Mouse (Mus musculus) midbrain, embryonic 15.5 days (tissue): Measurements from ENCODE around the gene Gna15. TPM values are rescaled to one million over a fixed set of nuclear protein-coding genes. Genes with fewer than 3 reads are reported as not detected.

Experiments used
- ATAC-seq: fragments of 200-750 bp; cut with Nextera tagmentation; replicated peaks from 2 replicates; pipeline ENCODE4 v1.8.0; 2017; ENCODE audit warnings: moderate TSS enrichment
- H3K27ac ChIP-seq: fragments of 300-500 bp; sonication (generic); 2 replicates; pipeline ENCODE4 v1.5.1; 2015; ENCODE audit warnings: mild to moderate bottlenecking, inconsistent platforms
- H3K27me3 ChIP-seq: fragments of 300-500 bp; sonication (generic); replicated peaks from 2 replicates; pipeline ENCODE4 v1.6.1; 2015; ENCODE audit warnings: inconsistent platforms
- H3K36me3 ChIP-seq: fragments of 300-500 bp; sonication (generic); replicated peaks from 2 replicates; pipeline ENCODE4 v1.6.1; 2015; ENCODE audit warnings: inconsistent platforms
- H3K4me1 ChIP-seq: fragments of 300-500 bp; sonication (generic); 2 replicates; pipeline ENCODE4 v1.6.1; 2015; ENCODE audit warnings: inconsistent platforms
- H3K4me2 ChIP-seq: fragments of 300-500 bp; sonication (generic); 2 replicates; pipeline ENCODE4 v1.6.1; 2015; ENCODE audit warnings: inconsistent platforms, mild to moderate bottlenecking, moderate library complexity
- H3K4me3 ChIP-seq: fragments of 300-500 bp; sonication (generic); 2 replicates; pipeline ENCODE4 v1.5.1; 2015; ENCODE audit warnings: mild to moderate bottlenecking, inconsistent platforms
- H3K9ac ChIP-seq: fragments of 300-500 bp; sonication (generic); 2 replicates; pipeline ENCODE4 v1.6.1; 2015; ENCODE audit warnings: mild to moderate bottlenecking, inconsistent platforms
- H3K9me3 ChIP-seq: fragments of 300-500 bp; sonication (generic); 2 replicates; pipeline ENCODE4 v1.6.1; 2016; ENCODE audit warnings: inconsistent platforms
- WGBS: fragments of 180-500 bp; shearing (Covaris S2); methylation state at CpG from one replicate; pipeline ENCODE4 v1.1.7; 2015; ENCODE audit warnings: mixed read lengths; 5-methylcytosine and 5-hydroxymethylcytosine counted together
- polyA plus RNA-seq: library from polyadenylated mRNA; unstranded; fragments of >200 nt; fragmentation: Nextera tagmentation; extraction: Ambion mirVana; gene quantifications from 2 replicates; pipeline ENCODE4 v1.2.1, GENCODE M21; 2015

Gene Gna15
- polyA plus RNA-seq, 1 experiment from 2014 or later, result 0.96 TPM

DNA sequence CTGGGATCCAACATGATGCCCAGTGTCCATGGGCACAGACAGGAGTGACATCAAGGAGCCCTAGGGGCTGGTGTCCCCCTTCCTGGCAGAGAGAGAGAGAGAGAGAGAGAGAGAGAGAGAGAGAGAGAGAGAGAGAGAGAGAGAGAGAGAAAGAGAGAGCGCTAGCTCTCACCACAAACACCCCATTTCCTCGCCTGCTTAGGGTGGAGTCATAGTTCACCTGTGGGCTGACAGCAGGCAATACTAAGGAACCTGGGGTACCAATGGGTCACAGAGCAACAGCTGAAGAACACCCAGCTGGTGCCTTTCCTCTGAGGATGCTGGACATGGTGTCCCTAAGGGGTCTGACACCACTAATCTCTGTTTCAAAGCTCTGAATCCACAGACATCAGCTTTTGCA lies 13.4 kb upstream of the Gna15 start:
- ATAC-seq, result no peak
- peaks cover 13% of the 10 kb centered on the region for H3K4me1 ChIP-seq
- H3K4me2 ChIP-seq, result no peak overlapping the region
- WGBS, result 93% methylated on average over 2 of the region's 2 CpGs
- H3K27ac ChIP-seq, result no peak overlapping the region
- no peak overlapping the region for H3K9ac ChIP-seq
- peaks cover 4% of the 10 kb centered on the region; the same call in 1 of the 2 replicates for H3K36me3 ChIP-seq
- H3K9me3 ChIP-seq, result no peaks in the 10 kb centered on the region
- H3K4me3 ChIP-seq, result no peak overlapping the region
- H3K27me3 ChIP-seq, result no peaks in the 10 kb centered on the region

DNA sequence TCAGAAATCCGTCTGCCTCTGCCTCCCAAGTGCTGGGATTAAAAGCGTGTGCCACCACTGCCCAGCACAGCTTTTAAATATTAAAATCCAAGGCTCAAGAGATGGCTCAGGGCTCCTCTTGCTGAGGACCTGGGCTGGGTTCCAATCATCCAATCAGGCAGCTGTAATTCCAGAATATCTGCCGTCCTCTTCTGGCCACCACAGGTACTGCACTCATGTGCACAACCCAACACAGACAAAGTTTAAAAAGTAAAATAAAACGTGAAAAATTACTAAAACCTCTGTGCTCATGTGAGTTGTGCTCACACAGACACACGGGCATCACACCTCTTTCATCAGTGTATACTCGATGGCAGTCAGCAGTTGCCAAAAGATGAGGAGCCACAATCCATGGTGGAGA lies 12.7 kb upstream of the Gna15 start:
- whole genome bisulfite sequencing, result 81% methylated on average over 6 of the region's 6 CpGs
- no peak overlapping the region for H3K27ac ChIP-seq

GRCm38 (mm10) chr10:81534826-81535225 lies 10.8 kb upstream of the Gna15 start:
- Histone ChIP-seq H3K9ac (no peak overlapping the region), H3K4me2 (no peak overlapping the region), H3K4me3 (no peak overlapping the region), H3K9me3 (no peaks in the 10 kb centered on the region), H3K27ac (no peak overlapping the region), H3K36me3 (peaks cover 14% of the 10 kb centered on the region; the same call in 1 of the 2 replicates), H3K27me3 (no peaks in the 10 kb centered on the region), H3K4me1 (no peaks in the 10 kb centered on the region)
- ATAC-seq, result no peak
- 71% methylated on average over 16 of the region's 16 CpGs for WGBS

More for the DNA sequence above, 12.7 kb upstream of the Gna15 start:
- H3K4me2 ChIP-seq, result no peak overlapping the region
- H3K36me3 ChIP-seq, result peaks cover 8% of the 10 kb centered on the region; the same call in 1 of the 2 replicates
- H3K4me3 ChIP-seq, result no peak overlapping the region
- no peak for ATAC-seq
- H3K9ac ChIP-seq, result no peak overlapping the region
- no peaks in the 10 kb centered on the region for H3K27me3 ChIP-seq
- H3K9me3 ChIP-seq, result no peaks in the 10 kb centered on the region
- peaks cover 6% of the 10 kb centered on the region for H3K4me1 ChIP-seq

DNA sequence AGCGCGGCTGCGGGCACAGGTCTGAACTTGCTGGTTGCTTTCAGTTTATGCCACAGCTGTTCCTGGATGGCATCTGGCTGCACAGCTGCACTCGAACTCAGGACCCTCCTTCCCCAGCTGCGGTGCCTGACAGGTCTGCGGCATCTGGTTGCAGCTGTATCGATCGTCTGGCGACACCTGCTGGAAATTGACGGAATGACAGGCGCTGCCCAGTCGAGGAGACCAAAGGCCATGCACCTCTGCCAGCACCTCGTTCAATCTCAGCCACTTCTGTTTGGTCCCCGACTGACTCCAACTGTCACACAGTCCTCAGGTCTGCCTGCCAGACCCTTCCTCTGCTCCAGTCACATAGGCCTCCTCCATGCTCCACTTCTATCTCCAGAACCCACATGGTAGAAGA lies 2.8 kb upstream of the Gna15 start:
- no peaks in the 10 kb centered on the region for H3K27me3 ChIP-seq
- no peaks in the 10 kb centered on the region for H3K4me1 ChIP-seq
- no peak overlapping the region for H3K27ac ChIP-seq
- H3K9me3 ChIP-seq, result no peaks in the 10 kb centered on the region
- peaks cover 11% of the 10 kb centered on the region; the same call in 1 of the 2 replicates for H3K36me3 ChIP-seq
- no peak overlapping the region for H3K9ac ChIP-seq
- 16% methylated on average over 14 of the region's 14 CpGs for WGBS
- no peak overlapping the region for H3K4me2 ChIP-seq
- H3K4me3 ChIP-seq, result no peak overlapping the region
- no peak for ATAC-seq

- WGBS, result 70% methylated on average over 13 of the region's 13 CpGs
- no peak overlapping the region for H3K9ac ChIP-seq
- no peaks in the 10 kb centered on the region for H3K4me1 ChIP-seq
- H3K4me2 ChIP-seq, result no peak overlapping the region
- no peaks in the 10 kb centered on the region for H3K27me3 ChIP-seq
- no peaks in the 10 kb centered on the region for H3K9me3 ChIP-seq
- H3K4me3 ChIP-seq, result no peak overlapping the region
- H3K27ac ChIP-seq, result no peak overlapping the region
- ATAC-seq, result no peak
- H3K36me3 ChIP-seq, result peaks cover 9% of the 10 kb centered on the region; the same call in 1 of the 2 replicates
Observed at GRCm38 (mm10) chr10:81525017-81525694, 1.1 kb upstream of the Gna15 start.

DNA sequence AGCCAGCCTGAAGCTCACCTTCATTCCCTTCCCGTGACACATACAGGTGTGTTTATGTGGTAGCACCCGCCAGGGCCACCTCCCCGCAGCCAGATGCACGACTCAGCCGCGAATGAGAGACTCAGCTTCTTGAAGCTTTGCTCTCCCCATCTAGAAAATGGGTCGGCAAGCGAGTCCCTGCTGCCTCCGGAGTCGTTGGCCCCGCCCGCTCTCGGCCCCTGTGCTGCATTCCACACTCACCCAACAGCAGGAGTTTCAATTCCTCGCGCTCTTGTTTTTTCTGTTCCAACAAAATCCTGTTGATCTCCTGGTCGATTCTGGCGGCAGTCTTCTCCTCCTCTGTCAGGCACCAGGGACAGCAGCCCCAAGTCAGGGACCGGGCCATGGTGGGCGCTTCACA lies 455 bp downstream of the Gna15 start:
- H3K4me3 ChIP-seq, result no peak overlapping the region
- ATAC-seq, result no peak
- no peaks in the 10 kb centered on the region for H3K9me3 ChIP-seq
- 24% methylated on average over 19 of the region's 19 CpGs for WGBS
- H3K27ac ChIP-seq, result no peak overlapping the region
- no peak overlapping the region for H3K9ac ChIP-seq
- H3K4me2 ChIP-seq, result no peak overlapping the region
- H3K4me1 ChIP-seq, result no peaks in the 10 kb centered on the region
- H3K36me3 ChIP-seq, result no peaks in the 10 kb centered on the region
- no peaks in the 10 kb centered on the region for H3K27me3 ChIP-seq

GRCm38 (mm10) chr10:81523142-81523541 lies 883 bp downstream of the Gna15 start:
- ATAC-seq, result no peak
- H3K9ac ChIP-seq, result no peak overlapping the region
- no peak overlapping the region for H3K4me3 ChIP-seq
- H3K27ac ChIP-seq, result no peak overlapping the region
- H3K36me3 ChIP-seq, result no peaks in the 10 kb centered on the region
- H3K9me3 ChIP-seq, result no peaks in the 10 kb centered on the region
- WGBS, result 71% methylated on average over 6 of the region's 6 CpGs
- H3K4me1 ChIP-seq, result no peaks in the 10 kb centered on the region
- H3K4me2 ChIP-seq, result no peak overlapping the region
- no peaks in the 10 kb centered on the region for H3K27me3 ChIP-seq

DNA sequence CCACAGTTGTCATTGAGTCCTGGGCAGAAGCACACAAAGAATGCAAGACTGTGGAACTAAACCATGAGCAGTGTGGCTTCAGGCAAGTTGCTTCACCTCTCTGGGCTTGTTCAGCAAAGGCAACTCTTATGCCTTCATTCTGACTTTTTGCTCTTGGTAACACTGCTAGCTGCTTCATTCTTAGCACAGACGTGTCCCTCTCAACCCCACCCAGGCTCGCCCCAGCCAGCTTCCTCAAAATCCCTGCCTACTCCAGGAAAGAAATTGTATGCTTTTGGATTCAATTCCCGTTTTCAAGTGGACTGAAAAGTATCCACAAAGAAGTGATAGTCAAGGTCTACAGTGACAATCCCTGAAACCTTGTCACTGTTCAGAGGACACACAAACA lies 4.1 kb downstream of the Gna15 start:
- 0 out of 2 replicates have a peak, but pooled peaks cover 4% of the 10 kb centered on the region for H3K27me3 ChIP-seq
- H3K4me1 ChIP-seq, result no peaks in the 10 kb centered on the region
- H3K27ac ChIP-seq, result no peak overlapping the region
- ATAC-seq, result no peak
- H3K4me2 ChIP-seq, result no peak overlapping the region
- no peak overlapping the region for H3K9ac ChIP-seq
- no peaks in the 10 kb centered on the region for H3K9me3 ChIP-seq
- WGBS, result 70% methylated on average over 3 of the region's 3 CpGs
- no peaks in the 10 kb centered on the region for H3K36me3 ChIP-seq
- H3K4me3 ChIP-seq, result no peak overlapping the region

- 91% methylated on average over 6 of the region's 6 CpGs for WGBS
- 0 out of 2 replicates have a peak, but pooled peaks cover 4% of the 10 kb centered on the region for H3K27me3 ChIP-seq
Observed at GRCm38 (mm10) chr10:81519227-81519977, 4.6 kb downstream of the Gna15 start.

DNA sequence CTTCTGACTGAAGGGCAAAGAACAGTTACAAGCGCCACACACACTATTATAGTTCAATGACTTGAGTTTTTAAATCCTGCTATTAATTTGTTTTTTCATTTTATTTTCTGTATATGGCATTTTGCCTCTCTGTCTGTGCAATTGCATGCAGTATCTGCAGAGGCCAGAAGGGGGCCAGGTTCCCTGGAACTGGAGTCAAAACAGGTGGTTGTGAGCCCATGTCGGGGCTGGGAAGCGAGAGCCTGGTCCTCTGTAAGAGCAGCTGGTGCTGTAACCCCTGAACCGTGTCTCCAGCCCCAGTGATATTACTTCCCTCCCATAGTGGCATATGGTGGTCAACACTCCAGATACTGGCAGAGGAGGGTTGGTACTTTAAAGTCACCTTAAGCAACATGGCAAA lies 5.5 kb downstream of the Gna15 start:
- H3K4me1 ChIP-seq, result no peaks in the 10 kb centered on the region
- ATAC-seq, result no peak
- H3K27me3 ChIP-seq, result 0 out of 2 replicates have a peak, but pooled peaks cover 4% of the 10 kb centered on the region
- H3K27ac ChIP-seq, result no peak overlapping the region
- no peak overlapping the region for H3K4me3 ChIP-seq
- no peaks in the 10 kb centered on the region for H3K9me3 ChIP-seq
- H3K36me3 ChIP-seq, result no peaks in the 10 kb centered on the region
- no peak overlapping the region for H3K9ac ChIP-seq
- H3K4me2 ChIP-seq, result no peak overlapping the region
- 15% methylated on average over 4 of the region's 4 CpGs for WGBS

More at GRCm38 (mm10) chr10:81519227-81519977, 4.6 kb downstream of the Gna15 start:
- H3K4me3 ChIP-seq, result no peak overlapping the region
- H3K27ac ChIP-seq, result no peak overlapping the region
- ATAC-seq, result no peak
- H3K9me3 ChIP-seq, result no peaks in the 10 kb centered on the region
- H3K36me3 ChIP-seq, result no peaks in the 10 kb centered on the region
- H3K4me1 ChIP-seq, result no peaks in the 10 kb centered on the region
- H3K9ac ChIP-seq, result no peak overlapping the region
- H3K4me2 ChIP-seq, result no peak overlapping the region

DNA sequence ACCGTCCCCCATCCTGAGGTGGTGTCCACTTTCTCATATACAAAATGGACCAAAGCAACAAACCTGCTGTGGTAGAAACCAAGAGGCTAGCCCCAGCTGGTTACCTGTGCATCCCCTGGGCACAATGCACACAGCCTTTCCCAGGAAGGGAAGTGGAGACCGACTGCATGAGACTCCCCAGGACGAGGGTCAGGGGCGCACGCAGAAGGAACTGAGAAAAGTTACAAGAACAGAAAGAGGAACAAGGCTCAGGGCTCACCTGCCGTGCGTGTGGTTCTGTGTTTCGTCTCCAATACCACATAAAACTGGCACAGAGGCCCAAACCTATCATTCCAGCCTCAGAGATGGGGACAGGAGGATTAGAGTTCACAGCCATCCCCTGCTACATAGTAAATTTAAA lies 6.8 kb downstream of the Gna15 start:
- peaks cover 4% of the 10 kb centered on the region; the same call in 1 of the 2 replicates for H3K27me3 ChIP-seq
- H3K4me3 ChIP-seq, result no peak overlapping the region
- no peaks in the 10 kb centered on the region for H3K36me3 ChIP-seq
- H3K4me1 ChIP-seq, result no peaks in the 10 kb centered on the region
- H3K9me3 ChIP-seq, result no peaks in the 10 kb centered on the region
- no peak for ATAC-seq
- no peak overlapping the region for H3K4me2 ChIP-seq
- H3K27ac ChIP-seq, result no peak overlapping the region
- 77% methylated on average over 8 of the region's 8 CpGs for WGBS
- no peak overlapping the region for H3K9ac ChIP-seq

DNA sequence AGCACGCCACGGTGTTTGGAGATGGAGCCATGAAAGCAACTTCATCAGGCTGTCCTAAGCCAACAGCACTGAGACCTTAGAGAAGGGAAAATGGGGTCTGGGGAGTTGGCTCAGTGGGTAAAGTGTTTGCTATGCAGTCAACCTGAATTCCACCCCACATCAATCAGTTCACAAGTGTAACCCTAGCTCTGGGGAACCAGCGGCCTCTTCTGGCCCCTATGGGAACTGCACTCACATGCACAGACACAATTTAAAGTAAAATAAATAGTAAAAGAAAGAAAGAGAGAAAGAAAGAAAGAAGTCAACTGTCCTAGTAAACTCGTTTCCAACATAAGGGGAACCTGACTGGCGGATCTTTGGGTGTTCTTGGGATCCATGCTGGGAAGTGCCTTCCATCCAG lies 10.2 kb downstream of the Gna15 start:
- Histone ChIP-seq H3K4me1 (no peaks in the 10 kb centered on the region), H3K9me3 (no peaks in the 10 kb centered on the region), H3K36me3 (no peaks in the 10 kb centered on the region), H3K4me3 (no peak overlapping the region), H3K27me3 (peaks cover 4% of the 10 kb centered on the region; the same call in 1 of the 2 replicates), H3K9ac (no peak overlapping the region), H3K27ac (no peak overlapping the region), H3K4me2 (no peak overlapping the region)
- no peak for ATAC-seq
- WGBS, result 86% methylated on average over 5 of the region's 5 CpGs
